Mouse (Mus musculus) C2C12 (cell line): ENCODE data around the gene Gjb2. TPM values are rescaled to one million over a fixed set of nuclear protein-coding genes. Genes with fewer than 3 reads are reported as not detected.
A peak's percentile ranks its signal among the peaks of the same experiment; 100 is the strongest.
"Not testable (repeated sequence)": the region's sequence is repeated elsewhere in the genome, so short reads cannot be mapped to it uniquely, and the experiment has no call there.

ENCODE experiments used
- H3K27me3 ChIP-seq: one replicate; pipeline ENCODE4 v1.6.1; 2011; ENCODE audit not compliant: control insufficient read depth, insufficient read depth, insufficient read length
- H3K36me3 ChIP-seq: one replicate; pipeline ENCODE4 v1.6.1; 2011; ENCODE audit not compliant: control insufficient read depth, insufficient read depth
- H3K4me3 ChIP-seq: one replicate; pipeline ENCODE4 v1.5.1; 2011; ENCODE audit warnings: mild to moderate bottlenecking, control low read depth; ENCODE audit not compliant: poor library complexity, insufficient read depth, severe bottlenecking
- H3K79me2 ChIP-seq: one replicate; pipeline ENCODE4 v1.6.1; 2011; ENCODE audit not compliant: control insufficient read depth, insufficient read depth
- H3K79me3 ChIP-seq: one replicate; pipeline ENCODE4 v1.6.1; 2011; ENCODE audit warnings: low read depth, control low read depth
- H3ac ChIP-seq: one replicate; pipeline ENCODE3; 2011; ENCODE audit warnings: low read depth; ENCODE audit not compliant: control insufficient read depth, insufficient read length
- CEBPB ChIP-seq: IDR thresholded peaks from one replicate; pipeline ENCODE4 v1.6.1; 2011; ENCODE audit warnings: low read depth, mild to moderate bottlenecking, control low read depth, moderate library complexity
- CTCF ChIP-seq: IDR thresholded peaks from one replicate; pipeline ENCODE4 v1.5.1; 2011; ENCODE audit not compliant: control insufficient read depth, insufficient read depth, insufficient read length
- FOSL1 ChIP-seq: IDR thresholded peaks from one replicate; pipeline ENCODE4 v1.8.0; 2011; ENCODE audit warnings: mild to moderate bottlenecking, low read length; ENCODE audit not compliant: poor library complexity, insufficient read depth, severe bottlenecking
- MAX ChIP-seq: IDR thresholded peaks from one replicate; pipeline ENCODE4 v1.6.1; 2011; ENCODE audit warnings: mild to moderate bottlenecking, control low read depth
- MYOD1 ChIP-seq: IDR thresholded peaks from one replicate; pipeline ENCODE4 v1.6.1; 2011; ENCODE audit warnings: low read depth; ENCODE audit not compliant: control insufficient read depth, insufficient read length
- MYOG ChIP-seq: IDR thresholded peaks from one replicate; pipeline ENCODE4 v1.6.1; 2011; ENCODE audit not compliant: control insufficient read depth, insufficient read length; ENCODE audit errors: extremely low read depth
- USF1 ChIP-seq: IDR thresholded peaks from one replicate; pipeline ENCODE4 v1.6.1; 2011; ENCODE audit warnings: low read depth, mild to moderate bottlenecking, control low read depth, moderate library complexity
- polyA plus RNA-seq: library from polyadenylated mRNA; unstranded; fragments of >200 nt; fragmentation: generic; extraction: Trizol; gene quantifications from one replicate; pipeline ENCODE4 v1.2.1, GENCODE M21; 2012; ENCODE audit warnings: missing spikeins

Gene Gjb2
- polyA plus RNA-seq, 1 experiment = not detected

GRCm38 (mm10) chr14:57089107-57089506 is 15.4 kb downstream of the Gjb2 start:
- Histone ChIP-seq H3K27me3 (no peaks in the 10 kb centered on the region), H3K36me3 (no peaks in the 10 kb centered on the region), H3K79me2 (no peaks in the 10 kb centered on the region), H3K4me3 (no peak overlapping the region), H3K79me3 (no peaks in the 10 kb centered on the region), H3ac (no peak overlapping the region)
- TF ChIP-seq USF1 (no peak), FOSL1 (no peak), CTCF (no peak), CEBPB (no peak)

DNA sequence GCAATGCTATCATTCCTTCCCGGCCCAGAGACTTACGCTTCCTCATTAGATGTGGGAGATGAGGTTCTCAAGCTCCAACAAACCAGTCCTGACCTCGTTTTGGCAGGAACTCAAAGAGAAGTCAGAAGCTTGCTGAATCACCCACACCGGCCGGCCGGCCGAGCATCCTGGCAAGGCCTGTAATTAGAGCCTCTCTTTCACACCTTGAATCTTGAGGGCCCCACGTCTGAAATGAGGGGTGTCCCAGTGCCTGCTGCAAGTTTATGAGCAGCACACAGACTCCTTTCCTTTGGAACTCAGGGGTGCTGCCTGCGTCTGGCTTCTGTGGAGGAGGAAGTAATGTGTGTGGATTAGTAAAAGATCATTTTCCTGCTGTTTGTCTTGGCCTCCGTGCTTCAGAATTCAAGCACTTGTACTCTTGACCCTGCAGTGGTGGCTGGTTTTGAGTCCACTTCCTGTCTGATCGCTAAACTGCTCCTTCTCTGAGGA is 20.3 kb downstream of the Gjb2 start:
- Histone ChIP-seq H3K27me3 (no peaks in the 10 kb centered on the region), H3K36me3 (no peaks in the 10 kb centered on the region), H3K4me3 (no peak overlapping the region), H3ac (no peak overlapping the region), H3K79me2 (no peaks in the 10 kb centered on the region), H3K79me3 (no peaks in the 10 kb centered on the region)
- TF ChIP-seq FOSL1 = no peak

DNA sequence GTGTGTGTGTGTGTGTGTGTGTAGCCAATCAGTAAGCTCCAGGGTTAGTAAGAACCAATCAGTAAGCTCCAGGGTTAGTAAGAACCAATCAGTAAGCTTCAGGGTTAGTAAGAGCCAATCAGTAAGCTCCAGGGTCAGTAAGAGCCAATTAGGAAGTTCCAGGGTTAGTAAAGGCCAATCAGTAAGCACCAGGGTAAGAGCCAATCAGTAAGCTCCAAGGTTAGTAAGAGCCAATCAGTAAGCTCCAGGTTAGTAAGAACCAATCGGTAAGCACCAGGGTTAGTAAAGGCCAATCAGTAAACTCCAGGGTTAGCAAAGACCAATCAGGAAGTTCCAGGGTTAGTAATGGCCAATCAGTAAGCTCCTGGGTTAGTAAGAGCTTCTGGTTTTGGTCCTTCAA is 21.6 kb downstream of the Gjb2 start:
- TF ChIP-seq USF1 (no peak), FOSL1 (no peak), MAX (no peak), CEBPB (no peak), CTCF (no peak), MYOG (no peak), MYOD1 (no peak)
- Histone ChIP-seq H3K4me3 (no peak overlapping the region), H3K79me2 (no peaks in the 10 kb centered on the region)

DNA sequence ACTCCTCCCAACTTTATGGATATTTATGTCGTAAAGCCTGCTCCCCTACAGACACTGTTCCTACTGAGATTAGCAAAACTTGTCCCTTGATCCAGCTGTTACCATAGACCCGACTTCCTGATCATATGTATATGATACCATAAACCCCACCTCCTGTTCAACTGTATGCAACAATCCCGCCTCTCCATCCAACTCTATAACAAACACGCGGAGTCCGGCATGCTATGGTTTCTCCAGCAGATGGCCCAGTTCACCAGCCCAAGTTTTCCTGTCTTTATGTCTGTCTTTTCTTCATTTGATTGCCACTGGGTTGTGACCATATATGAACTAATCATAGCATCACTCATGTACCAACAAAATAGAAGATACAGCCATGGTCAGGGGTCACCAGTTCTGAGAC is 29.0 kb downstream of the Gjb2 start:
- H3K79me2 ChIP-seq = no peaks in the 10 kb centered on the region
- peaks cover 3% of the 10 kb centered on the region for H3K27me3 ChIP-seq
- H3K4me3 ChIP-seq = no peak overlapping the region
- TF ChIP-seq USF1 (no peak), MYOD1 (no peak), MAX (no peak), CTCF (no peak), CEBPB (no peak), MYOG (no peak), FOSL1 (no peak)
- H3K79me3 ChIP-seq = no peaks in the 10 kb centered on the region
- H3K36me3 ChIP-seq = no peaks in the 10 kb centered on the region
- H3ac ChIP-seq = no peak overlapping the region

More for the DNA sequence above, 21.6 kb downstream of the Gjb2 start:
- no peak overlapping the region for H3ac ChIP-seq
- H3K36me3 ChIP-seq = no peaks in the 10 kb centered on the region
- H3K79me3 ChIP-seq = no peaks in the 10 kb centered on the region
- H3K27me3 ChIP-seq = no peaks in the 10 kb centered on the region

GRCm38 (mm10) chr14:57069906-57070305 is 34.6 kb downstream of the Gjb2 start:
- H3K79me3 ChIP-seq, H3K79me2 ChIP-seq, H3ac ChIP-seq, H3K36me3 ChIP-seq, H3K4me3 ChIP-seq, H3K27me3 ChIP-seq: not testable (repeated sequence)

DNA sequence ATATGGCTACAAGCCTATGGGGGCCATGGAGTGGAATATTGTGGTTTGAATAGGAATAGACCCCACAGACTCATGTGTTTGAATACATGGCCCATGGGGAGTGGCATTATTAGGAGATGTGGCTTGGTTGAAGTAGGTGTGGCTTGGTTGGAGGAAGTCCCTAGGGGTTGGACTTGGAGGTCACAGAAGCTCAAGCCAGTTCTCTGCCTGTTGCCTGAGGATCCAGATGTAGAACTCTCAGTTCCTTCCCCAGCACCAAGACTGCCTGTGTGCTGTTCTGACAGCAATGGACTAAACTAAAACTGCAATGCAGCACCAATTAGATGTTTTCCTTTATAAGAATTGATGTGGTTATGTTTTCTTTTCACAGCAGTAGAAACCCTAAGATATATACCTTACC is 38.4 kb downstream of the Gjb2 start:
- no peak for TF ChIP-seq CTCF
- no peak for TF ChIP-seq MYOD1
- TF ChIP-seq USF1 = no peak
- H3K79me2 ChIP-seq = no peaks in the 10 kb centered on the region
- H3K4me3 ChIP-seq = no peak overlapping the region
- H3K36me3 ChIP-seq = no peaks in the 10 kb centered on the region
- no peaks in the 10 kb centered on the region for H3K27me3 ChIP-seq
- no peaks in the 10 kb centered on the region for H3K79me3 ChIP-seq
- H3ac ChIP-seq = no peak overlapping the region

GRCm38 (mm10) chr14:57060052-57060451 is 44.5 kb downstream of the Gjb2 start:
- H3ac ChIP-seq, H3K27me3 ChIP-seq: not testable (repeated sequence)
- TF ChIP-seq CTCF = peak; percentile 51

More at GRCm38 (mm10) chr14:57060052-57060451, 44.5 kb downstream of the Gjb2 start:
- H3K79me2 ChIP-seq, H3K4me3 ChIP-seq, H3K79me3 ChIP-seq, H3K36me3 ChIP-seq: not testable (repeated sequence)
